Mouse (Mus musculus): ENCODE measurements at regions not wholly inside any gene's neighbourhood (a gene's known extent, or its start where the extent isn't known, plus 50 kb on each side); places are given as distances from the start of the nearest gene placed in this dataset.

DNA sequence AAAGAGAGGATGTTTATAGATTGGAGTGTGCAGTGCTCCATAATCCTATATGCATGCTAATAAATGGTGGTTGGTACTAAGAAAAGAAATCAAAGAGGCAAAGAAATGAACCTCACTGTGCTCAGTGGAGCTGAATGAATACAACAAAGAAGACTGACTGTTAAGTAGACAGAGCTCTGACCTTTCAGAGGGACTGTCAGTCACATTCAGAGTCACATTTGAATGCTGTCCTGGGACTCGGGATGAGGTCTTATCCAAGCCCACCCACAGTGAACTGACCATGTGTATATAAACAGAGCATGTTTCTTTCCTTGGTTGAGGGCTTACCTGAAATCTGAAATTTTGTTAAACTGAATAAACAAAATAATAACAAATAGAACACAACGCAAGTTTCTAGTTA is 1473.3 kb downstream of the Cdh8 start:
- no peak for DNase-seq (ENCODE audit: low read depth, low spot score)

DNA sequence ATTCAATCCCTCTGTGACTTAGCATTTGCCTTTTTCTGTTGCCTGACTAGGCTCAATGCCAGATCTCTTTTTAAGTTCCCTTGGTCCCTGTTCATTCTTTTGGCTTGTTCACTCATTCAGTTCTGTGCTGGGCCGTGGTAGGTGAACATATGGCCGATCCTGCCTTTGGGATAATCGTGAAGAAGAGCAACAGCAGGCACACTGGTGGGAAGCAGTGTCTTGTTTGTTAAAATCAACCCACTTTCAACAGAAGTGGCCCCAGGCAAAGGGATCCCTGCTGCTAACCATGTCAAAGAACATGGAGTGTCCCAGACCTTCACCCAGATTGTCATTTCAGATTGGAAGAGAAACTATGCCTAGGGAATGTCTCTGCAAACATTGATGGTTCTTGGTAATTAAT is 1479.4 kb downstream of the Cdh8 start:
- peak; percentile 56 for DNase-seq (ENCODE audit: low read depth, low spot score)

Measured in brain, adult 2 months (tissue).